Mouse (Mus musculus) liver, embryonic 14.5 days (tissue): ENCODE data around the gene Xxylt1. TPM values are rescaled to one million over a fixed set of nuclear protein-coding genes. Genes with fewer than 3 reads are reported as not detected.

ENCODE experiments used
- ATAC-seq: fragments of 200-750 bp; cut with Nextera tagmentation; 2 replicates; pipeline ENCODE4 v1.8.0; 2017; ENCODE audit warnings: moderate number of reproducible peaks, mild to moderate bottlenecking, moderate library complexity; ENCODE audit not compliant: insufficient read depth
- DNase-seq, 3 experiments: peaks; one replicate each; pipeline ENCODE4 v3.0.0-alpha.2; 2012 to 2013; ENCODE audit warnings: low read depth in 3 of 3, low spot score in 3 of 3
- H3K27ac ChIP-seq: fragments of 300-500 bp; sonication (generic); 2 replicates; pipeline ENCODE4 v1.5.1; 2014; ENCODE audit warnings: moderate library complexity, mild to moderate bottlenecking, control low read depth, inconsistent platforms
- H3K27me3 ChIP-seq: fragments of 300-500 bp; sonication (generic); 2 replicates; pipeline ENCODE4 v1.6.1; 2014; ENCODE audit warnings: mild to moderate bottlenecking, low read length, moderate library complexity; ENCODE audit not compliant: control insufficient read depth, insufficient read depth
- H3K36me3 ChIP-seq: fragments of 300-500 bp; sonication (generic); replicated peaks from 2 replicates; pipeline ENCODE4 v1.6.1; 2014; ENCODE audit warnings: low read depth; ENCODE audit not compliant: control insufficient read depth, insufficient read depth
- H3K4me1 ChIP-seq, 2 experiments: fragments of 200-500 bp in 1 of 2; fragments of 300-500 bp in 1 of 2; sonication (generic) in 1 of 2; replicated peaks; 2 replicates each; pipeline ENCODE4 v1.6.1; 2012 to 2014; ENCODE audit warnings: antibody characterized with exemption in 1 of 2, inconsistent platforms in 1 of 2, low read length in 1 of 2; ENCODE audit not compliant: control insufficient read depth in 2 of 2, insufficient read depth in 2 of 2
- H3K4me2 ChIP-seq: fragments of 300-500 bp; sonication (generic); 2 replicates; pipeline ENCODE4 v1.6.1; 2014; ENCODE audit warnings: low read depth, mild to moderate bottlenecking, control low read depth, moderate library complexity
- H3K4me3 ChIP-seq, 2 experiments: fragments of 200-500 bp in 1 of 2; fragments of 300-500 bp in 1 of 2; sonication (generic) in 1 of 2; 2 replicates each; pipeline ENCODE4 v1.5.1; 2012 to 2014; ENCODE audit warnings: low read depth in 2 of 2, low read length in 2 of 2, mild to moderate bottlenecking in 2 of 2, control low read depth in 1 of 2, inconsistent platforms in 1 of 2, moderate library complexity in 1 of 2; ENCODE audit not compliant: insufficient read depth in 1 of 2
- H3K9ac ChIP-seq: fragments of 300-500 bp; sonication (generic); replicated peaks from 2 replicates; pipeline ENCODE4 v1.6.1; 2014; ENCODE audit warnings: mild to moderate bottlenecking, control low read depth, moderate library complexity
- H3K9me3 ChIP-seq: fragments of 300-500 bp; sonication (generic); 2 replicates; pipeline ENCODE4 v1.6.1; 2016; ENCODE audit warnings: low read length, mixed read lengths; ENCODE audit not compliant: control insufficient read depth
- CTCF ChIP-seq: IDR thresholded peaks from 2 replicates; pipeline ENCODE4 v1.5.1; 2016; ENCODE audit warnings: antibody characterized with exemption, low read depth, control low read depth
- EP300 ChIP-seq: IDR thresholded peaks from 2 replicates; pipeline ENCODE4 v1.6.1; 2016; ENCODE audit warnings: antibody characterized with exemption, low read depth
- WGBS: fragments of 180-500 bp; shearing (Covaris S2); extraction: QIAGEN DNeasy Blood & Tissue Kit; methylation state at CpG from one replicate; pipeline ENCODE4 v1.1.7; 2014; ENCODE audit not compliant: insufficient replicate concordance; 5-methylcytosine and 5-hydroxymethylcytosine counted together
- polyA plus RNA-seq, 2 experiments: library from polyadenylated mRNA; depleted of rRNA in 1 of 2; stranded (reverse) in 1 of 2; unstranded in 1 of 2; fragments of >200 nt; fragmentation: Nextera tagmentation in 1 of 2; extraction: Ambion mirVana in 1 of 2; gene quantifications; 2 replicates each; pipeline versions ENCODE4 v1.2.1 to v1.2.3; 2012 to 2014

Xxylt1 gene
- polyA plus RNA-seq, 2 experiments = 1.8 TPM

DNA sequence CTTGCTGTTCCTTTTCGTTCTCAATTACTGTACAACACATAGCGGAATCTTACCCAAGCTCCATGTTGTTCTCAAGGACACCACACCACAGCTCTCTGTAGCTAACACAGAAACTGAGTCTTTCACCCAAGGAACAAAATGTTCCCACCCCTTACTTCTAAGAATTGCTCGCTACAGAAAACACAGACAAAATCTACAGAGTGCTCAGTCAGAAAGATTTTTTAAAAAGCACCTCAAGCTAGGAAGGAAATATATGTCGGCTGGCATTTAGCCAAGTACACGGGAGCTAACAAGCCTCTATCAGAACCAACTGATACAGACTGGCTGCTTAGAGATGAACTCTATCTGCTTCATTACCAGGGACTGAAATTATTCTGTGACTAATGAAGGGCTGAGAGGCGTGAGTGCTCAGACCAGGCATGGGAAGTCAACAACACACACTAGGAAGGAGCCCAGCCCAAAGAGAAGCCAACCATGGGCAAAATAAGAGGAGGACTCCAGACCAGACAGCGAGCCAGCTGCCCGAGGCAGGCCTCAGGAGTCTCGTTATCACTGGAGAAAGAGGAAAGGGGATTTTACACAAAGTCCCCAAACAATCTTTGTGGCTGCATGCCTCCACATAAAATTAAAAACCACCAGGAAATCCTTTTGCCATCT, 41.3 kb downstream of the Xxylt1 start:
- ATAC-seq (no peak), DNase-seq (no peak)
- H3K9ac ChIP-seq = no peak overlapping the region
- 60% methylated on average over 9 of the region's 9 CpGs for WGBS
- H3K4me2 ChIP-seq = no peak overlapping the region
- no peak overlapping the region for H3K27ac ChIP-seq
- no peak for TF ChIP-seq EP300
- TF ChIP-seq CTCF = no peak
- no peaks in the 10 kb centered on the region for H3K9me3 ChIP-seq
- no peak overlapping the region for H3K4me3 ChIP-seq
- H3K4me1 ChIP-seq = 0 out of 4 replicates have a peak, but pooled peaks cover 0 to 6% of the 10 kb centered on the region in 2 experiments
- no peaks in the 10 kb centered on the region for H3K27me3 ChIP-seq
- H3K36me3 ChIP-seq = no peaks in the 10 kb centered on the region

GRCm38 (mm10) chr16:31037431-31037830, 43.8 kb downstream of the Xxylt1 start:
- Histone ChIP-seq H3K36me3 (no peaks in the 10 kb centered on the region), H3K4me1 (0 out of 4 replicates have a peak, but pooled peaks cover 0 to 6% of the 10 kb centered on the region in 2 experiments), H3K4me2 (no peak overlapping the region), H3K27ac (no peak overlapping the region), H3K9ac (no peak overlapping the region), H3K9me3 (no peaks in the 10 kb centered on the region), H3K27me3 (no peaks in the 10 kb centered on the region), H3K4me3 (no peak overlapping the region)
- ATAC-seq (no peak), DNase-seq (no peak)
- WGBS = 80% methylated on average over 1 of the region's 1 CpGs
- TF ChIP-seq EP300 = no peak
- TF ChIP-seq CTCF = no peak

DNA sequence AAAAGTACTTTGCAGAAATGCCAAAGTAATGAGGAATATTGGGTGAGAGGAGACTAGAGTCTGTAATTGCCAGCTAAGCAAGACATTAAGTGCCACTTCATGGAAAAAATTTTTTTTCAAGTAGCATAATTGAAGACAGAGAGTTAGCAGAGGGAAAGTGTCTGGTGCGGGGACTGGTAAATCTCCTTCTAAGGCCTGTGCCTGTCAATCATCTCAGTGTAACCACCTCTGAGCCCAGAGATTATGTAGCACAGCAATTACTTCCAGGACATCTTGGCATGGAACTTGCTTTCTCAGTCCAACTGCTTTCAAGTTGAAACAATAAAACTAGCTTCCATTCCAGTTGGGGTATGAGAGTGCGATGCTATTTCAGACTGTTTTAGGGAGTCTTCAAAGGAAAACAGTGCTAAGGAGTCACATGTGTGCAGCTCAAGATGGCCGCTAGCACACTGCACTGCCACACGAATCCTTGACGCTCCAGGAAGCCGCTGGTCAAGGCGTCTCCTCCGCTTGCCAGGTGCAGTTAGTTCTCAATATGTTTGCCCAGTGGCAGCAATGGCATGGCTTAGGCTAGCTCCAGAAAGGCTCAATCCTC, 45.5 kb downstream of the Xxylt1 start:
- no peak overlapping the region for H3K9ac ChIP-seq
- peaks cover 0 to 8% of the 10 kb centered on the region in 2 experiments; a peak in 2 of 4 replicates for H3K4me1 ChIP-seq
- H3K36me3 ChIP-seq = no peaks in the 10 kb centered on the region
- H3K4me2 ChIP-seq = no peak overlapping the region
- no peaks in the 10 kb centered on the region for H3K9me3 ChIP-seq
- 64% methylated on average over 8 of the region's 8 CpGs for whole genome bisulfite sequencing
- H3K27me3 ChIP-seq = no peaks in the 10 kb centered on the region
- ATAC-seq (no peak), DNase-seq (no peak)
- TF ChIP-seq CTCF (no peak), EP300 (no peak)
- no peak overlapping the region for H3K27ac ChIP-seq
- no peak overlapping the region for H3K4me3 ChIP-seq

- H3K36me3 ChIP-seq = no peaks in the 10 kb centered on the region
- H3K9ac ChIP-seq = no peak overlapping the region
- no peak for ATAC-seq
- peaks cover 0 to 10% of the 10 kb centered on the region in 2 experiments; a peak in 2 of 4 replicates for H3K4me1 ChIP-seq
- no peaks in the 10 kb centered on the region for H3K27me3 ChIP-seq
- H3K4me2 ChIP-seq = no peak overlapping the region
- WGBS = 23% methylated on average over 7 of the region's 7 CpGs
- no peak for TF ChIP-seq CTCF
- TF ChIP-seq EP300 = no peak
- no peaks in the 10 kb centered on the region for H3K9me3 ChIP-seq
- no peak for DNase-seq
- no peak overlapping the region for H3K4me3 ChIP-seq
- no peak overlapping the region for H3K27ac ChIP-seq
Observed at GRCm38 (mm10) chr16:31035235-31035634, 46.0 kb downstream of the Xxylt1 start.

DNA sequence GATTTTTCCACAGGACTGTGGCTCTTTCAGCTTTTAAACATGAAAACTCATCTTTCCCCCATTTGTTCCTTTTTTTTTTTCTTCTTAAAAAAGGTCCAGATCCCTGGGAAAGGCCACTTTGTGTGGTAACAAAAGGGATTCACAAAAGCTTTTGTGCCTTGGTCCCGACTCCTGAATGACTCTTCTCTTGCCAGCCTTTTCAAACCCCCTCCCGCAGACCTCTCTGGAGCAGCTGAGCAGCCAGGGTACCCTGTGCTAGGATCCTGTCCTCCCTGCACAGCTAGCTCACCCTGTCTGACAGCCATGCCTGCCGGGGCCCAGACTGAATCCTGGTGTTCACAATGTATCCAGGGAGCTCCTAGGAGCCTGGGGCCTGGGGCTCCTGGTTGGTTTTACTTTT, 47.2 kb downstream of the Xxylt1 start:
- H3K27ac ChIP-seq = no peak overlapping the region
- DNase-seq (no peak), ATAC-seq (no peak)
- H3K4me2 ChIP-seq = no peak overlapping the region
- H3K9ac ChIP-seq = no peak overlapping the region
- no peak for TF ChIP-seq EP300
- TF ChIP-seq CTCF = no peak
- H3K27me3 ChIP-seq = no peaks in the 10 kb centered on the region
- H3K4me3 ChIP-seq = no peak overlapping the region
- WGBS = 71% methylated on average over 3 of the region's 3 CpGs
- no peaks in the 10 kb centered on the region for H3K9me3 ChIP-seq
- no peaks in the 10 kb centered on the region for H3K36me3 ChIP-seq
- peaks cover 0 to 18% of the 10 kb centered on the region in 2 experiments; a peak in 2 of 4 replicates for H3K4me1 ChIP-seq
